Mouse (Mus musculus) heart, embryonic 16.5 days (tissue): ENCODE results near the gene Cdc6. TPM values are rescaled to one million over a fixed set of nuclear protein-coding genes. Genes with fewer than 3 reads are reported as not detected.
"Not testable (repeated sequence)": the region's sequence is repeated elsewhere in the genome, so short reads cannot be mapped to it uniquely, and the experiment has no call there.

Source experiments
- ATAC-seq: fragments of 200-750 bp; cut with Nextera tagmentation; replicated peaks from 2 replicates; pipeline ENCODE4 v1.8.0; 2017; ENCODE audit warnings: moderate number of reproducible peaks; ENCODE audit not compliant: insufficient read depth, low FRiP score; ENCODE audit errors: extremely low read depth
- H3K27ac ChIP-seq: fragments of 300-500 bp; sonication (generic); 2 replicates; pipeline ENCODE4 v1.5.1; 2014; ENCODE audit warnings: mild to moderate bottlenecking, low read length, control low read depth, moderate library complexity
- H3K27me3 ChIP-seq: fragments of 300-500 bp; sonication (generic); 2 replicates; pipeline ENCODE4 v1.6.1; 2014; ENCODE audit warnings: low read length, mixed read lengths; ENCODE audit not compliant: control insufficient read depth, insufficient read depth
- H3K36me3 ChIP-seq: fragments of 300-500 bp; sonication (generic); 2 replicates; pipeline ENCODE4 v1.6.1; 2014; ENCODE audit not compliant: control insufficient read depth, insufficient read depth
- H3K4me1 ChIP-seq: fragments of 300-500 bp; sonication (generic); 2 replicates; pipeline ENCODE4 v1.6.1; 2014; ENCODE audit warnings: low read length, mixed read lengths; ENCODE audit not compliant: control insufficient read depth, insufficient read depth
- H3K4me2 ChIP-seq: fragments of 300-500 bp; sonication (generic); 2 replicates; pipeline ENCODE4 v1.6.1; 2014; ENCODE audit warnings: low read depth, mild to moderate bottlenecking, control low read depth, low read length
- H3K4me3 ChIP-seq: fragments of 300-500 bp; sonication (generic); 2 replicates; pipeline ENCODE4 v1.5.1; 2014; ENCODE audit warnings: mild to moderate bottlenecking, control low read depth, low read length
- H3K9ac ChIP-seq: fragments of 300-500 bp; sonication (generic); 2 replicates; pipeline ENCODE4 v1.6.1; 2014; ENCODE audit warnings: low read length, control low read depth
- H3K9me3 ChIP-seq: fragments of 300-500 bp; sonication (generic); replicated peaks from 2 replicates; pipeline ENCODE4 v1.6.1; 2016; ENCODE audit warnings: low read length; ENCODE audit not compliant: control insufficient read depth
- WGBS: fragments of 180-500 bp; shearing (Covaris S2); extraction: QIAGEN DNeasy Blood & Tissue Kit; methylation state at CpG from one replicate; pipeline ENCODE4 v1.1.7; 2014; 5-methylcytosine and 5-hydroxymethylcytosine counted together
- polyA plus RNA-seq: library from polyadenylated mRNA; unstranded; fragments of >200 nt; fragmentation: Nextera tagmentation; extraction: Ambion mirVana; gene quantifications from 2 replicates; pipeline ENCODE4 v1.2.1, GENCODE M21; 2015

Cdc6 gene
- polyA plus RNA-seq, 1 experiment from 2014 or later = 23.0 TPM

GRCm38 (mm10) chr11:98917428-98918005 is 9.9 kb downstream of the Cdc6 start:
- Histone ChIP-seq H3K27me3 (no peaks in the 10 kb centered on the region), H3K9me3 (no peaks in the 10 kb centered on the region), H3K27ac (peak overlapping the region; percentile 58), H3K9ac (peak overlapping the region; percentile 7; the same call in 1 of the 2 replicates), H3K4me3 (no peak overlapping the region), H3K36me3 (peaks cover 12% of the 10 kb centered on the region), H3K4me2 (no peak overlapping the region), H3K4me1 (peaks cover 12% of the 10 kb centered on the region)
- 0 out of 2 replicates have a peak, but pooled peaks have one; percentile 33 for ATAC-seq
- WGBS = 39% methylated on average over 13 of the region's 13 CpGs

GRCm38 (mm10) chr11:98918231-98918630 is 10.6 kb downstream of the Cdc6 start:
- peak overlapping the region; percentile 58 for H3K27ac ChIP-seq
- 0 out of 2 replicates have a peak, but pooled peaks have one; percentile 24 for ATAC-seq
- no peaks in the 10 kb centered on the region for H3K9me3 ChIP-seq
- H3K4me2 ChIP-seq = no peak overlapping the region
- no peak overlapping the region for H3K9ac ChIP-seq
- no peak overlapping the region for H3K4me3 ChIP-seq
- no peaks in the 10 kb centered on the region for H3K27me3 ChIP-seq
- WGBS = 50% methylated on average over 9 of the region's 9 CpGs
- peaks cover 15% of the 10 kb centered on the region for H3K4me1 ChIP-seq
- peaks cover 12% of the 10 kb centered on the region for H3K36me3 ChIP-seq

- Histone ChIP-seq H3K9ac (no peak overlapping the region), H3K4me3 (no peak overlapping the region), H3K27me3 (no peaks in the 10 kb centered on the region), H3K9me3 (no peaks in the 10 kb centered on the region), H3K36me3 (peaks cover 10% of the 10 kb centered on the region), H3K27ac (no peak overlapping the region), H3K4me2 (no peak overlapping the region), H3K4me1 (peaks cover 18% of the 10 kb centered on the region)
- WGBS = 95% methylated on average over 11 of the region's 11 CpGs
- ATAC-seq = no peak
Measured at GRCm38 (mm10) chr11:98919009-98919408, 11.4 kb downstream of the Cdc6 start.

GRCm38 (mm10) chr11:98921813-98922212 is 14.2 kb downstream of the Cdc6 start:
- not testable (repeated sequence) for H3K4me3 ChIP-seq, H3K36me3 ChIP-seq, H3K9me3 ChIP-seq, ATAC-seq, H3K4me2 ChIP-seq, H3K27me3 ChIP-seq, H3K9ac ChIP-seq, H3K27ac ChIP-seq
- H3K4me1 ChIP-seq = peaks cover 44% of the 10 kb centered on the region
- 39% methylated on average over 15 of the region's 15 CpGs for WGBS

GRCm38 (mm10) chr11:98922307-98922706 is 14.7 kb downstream of the Cdc6 start:
- H3K27me3 ChIP-seq, H3K36me3 ChIP-seq: not testable (repeated sequence)

DNA sequence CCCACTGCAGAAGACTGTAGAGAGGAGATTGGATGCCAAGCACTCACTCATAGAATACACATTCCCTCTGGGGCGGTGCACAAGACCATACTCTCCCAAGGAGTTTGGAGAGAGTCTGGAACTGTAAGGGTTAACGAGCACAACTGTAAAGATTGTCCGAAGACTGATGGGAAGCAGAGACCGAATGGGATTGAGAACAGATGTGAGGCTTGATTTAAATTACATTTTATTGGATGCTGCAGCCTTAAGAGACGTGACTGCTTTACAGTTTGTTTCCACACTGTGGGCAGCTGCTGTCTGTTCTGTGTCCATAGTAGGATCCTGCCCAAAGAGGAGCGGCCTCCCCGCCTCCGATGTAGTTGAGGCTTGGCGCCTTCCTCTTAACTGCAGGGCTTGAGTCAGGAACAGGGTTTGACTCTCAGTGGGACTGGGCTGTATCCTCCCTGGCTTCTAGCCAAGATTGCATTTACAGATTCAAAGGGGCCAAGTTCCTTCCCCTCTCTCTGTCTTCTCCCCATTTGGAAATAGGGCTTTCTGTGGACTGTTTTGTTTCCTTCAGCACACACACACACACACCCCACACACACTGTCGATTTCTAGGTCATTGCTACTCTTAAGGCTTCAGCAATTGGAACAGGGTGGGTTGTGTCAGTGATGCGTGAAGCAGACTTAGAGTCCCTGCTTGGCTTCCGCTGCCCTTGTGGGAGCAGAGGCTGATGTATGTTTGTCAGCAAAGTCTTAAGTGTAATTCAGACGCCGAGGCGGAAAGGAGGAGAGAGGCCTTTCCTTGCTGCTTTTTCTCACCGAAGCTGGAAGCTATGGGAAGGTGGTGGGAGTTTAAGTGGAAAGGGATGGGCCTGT is 15.5 kb downstream of the Cdc6 start:
- peak; percentile 38; the same call in 1 of the 2 replicates for ATAC-seq
- 56% methylated on average over 16 of the region's 16 CpGs for WGBS
- Histone ChIP-seq H3K4me1 (peaks cover 41% of the 10 kb centered on the region), H3K27ac (peak overlapping the region; percentile 40)
- H3K36me3 ChIP-seq, H3K27me3 ChIP-seq, H3K9ac ChIP-seq, H3K9me3 ChIP-seq, H3K4me2 ChIP-seq, H3K4me3 ChIP-seq: not testable (repeated sequence)

More at GRCm38 (mm10) chr11:98922307-98922706, 14.7 kb downstream of the Cdc6 start:
- H3K4me2 ChIP-seq, H3K9ac ChIP-seq, H3K9me3 ChIP-seq, ATAC-seq, H3K4me3 ChIP-seq: not testable (repeated sequence)
- WGBS = 51% methylated on average over 10 of the region's 10 CpGs
- Histone ChIP-seq H3K4me1 (peaks cover 44% of the 10 kb centered on the region), H3K27ac (peak overlapping the region; percentile 32)

DNA sequence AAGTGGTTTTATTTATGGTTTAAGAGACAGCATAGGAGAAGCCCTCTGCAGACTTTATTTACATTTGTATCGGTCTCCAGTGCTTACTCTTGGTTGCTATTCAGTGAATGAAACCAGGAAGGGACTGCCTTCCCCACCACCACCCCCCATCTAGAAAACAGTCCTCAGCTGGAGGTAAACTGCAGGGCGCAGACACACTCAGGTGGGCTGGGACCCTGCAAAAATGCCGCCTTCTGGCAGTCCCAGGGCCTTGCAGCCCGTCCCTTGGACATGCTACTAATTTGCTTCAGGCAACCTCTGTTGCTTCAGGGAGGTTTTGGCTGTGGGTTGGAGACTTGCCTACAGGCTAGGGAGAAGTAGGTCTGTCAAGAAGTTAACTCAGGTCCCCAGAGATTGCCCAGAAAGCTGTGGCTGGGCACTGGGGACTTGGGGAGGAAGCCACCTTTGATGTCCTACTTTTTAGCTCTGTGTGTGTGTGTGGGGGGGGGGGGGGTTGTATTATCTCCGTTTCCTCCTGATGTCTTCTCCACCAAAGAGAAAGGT is 17.1 kb downstream of the Cdc6 start:
- H3K27ac ChIP-seq = peak overlapping the region; percentile 49; the same call in 1 of the 2 replicates
- peaks cover 53% of the 10 kb centered on the region for H3K4me1 ChIP-seq
- H3K27me3 ChIP-seq = no peaks in the 10 kb centered on the region
- H3K4me2 ChIP-seq = no peak overlapping the region; the same call in 1 of the 2 replicates
- no peak overlapping the region for H3K4me3 ChIP-seq
- no peak for ATAC-seq
- no peaks in the 10 kb centered on the region for H3K9me3 ChIP-seq
- peaks cover 2% of the 10 kb centered on the region for H3K36me3 ChIP-seq
- no peak overlapping the region; the same call in 1 of the 2 replicates for H3K9ac ChIP-seq
- 72% methylated on average over 5 of the region's 5 CpGs for WGBS

DNA sequence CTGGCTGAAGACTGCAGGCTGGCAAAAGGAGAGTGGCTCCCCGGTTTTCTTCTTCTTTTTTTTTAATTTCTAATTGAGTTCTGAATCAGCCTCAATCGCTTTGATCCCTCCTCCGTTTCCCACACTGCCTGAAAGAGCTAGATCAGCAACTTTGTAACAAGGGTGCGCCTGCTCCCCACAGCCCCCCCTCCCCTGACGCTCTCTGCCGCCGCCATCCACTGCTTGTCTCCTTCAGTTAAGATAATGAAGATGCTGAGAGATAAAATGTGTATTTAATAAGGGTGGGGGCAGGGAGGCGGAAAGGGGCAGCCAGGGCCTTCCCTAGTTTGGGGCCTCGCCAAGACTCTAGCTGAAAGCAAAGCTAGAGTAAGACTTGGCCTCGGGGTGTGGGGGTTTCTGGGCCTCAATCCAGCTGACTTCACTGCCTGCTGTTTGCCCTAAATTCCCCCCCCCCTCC is 17.7 kb downstream of the Cdc6 start:
- peaks cover 59% of the 10 kb centered on the region for H3K4me1 ChIP-seq
- 27% methylated on average over 10 of the region's 10 CpGs for WGBS
- peak overlapping the region; percentile 49; the same call in 1 of the 2 replicates for H3K27ac ChIP-seq
- peak overlapping the region; percentile 39 for H3K9ac ChIP-seq
- no peak overlapping the region for H3K4me3 ChIP-seq
- no peak for ATAC-seq
- no peaks in the 10 kb centered on the region for H3K36me3 ChIP-seq
- H3K9me3 ChIP-seq = no peaks in the 10 kb centered on the region
- H3K27me3 ChIP-seq = no peaks in the 10 kb centered on the region
- H3K4me2 ChIP-seq = no peak overlapping the region; the same call in 1 of the 2 replicates
